Mouse (Mus musculus): ENCODE data around the gene Dgkg. TPM values are rescaled to one million over a fixed set of nuclear protein-coding genes. Genes with fewer than 3 reads are reported as not detected.
A peak's percentile ranks its signal among the peaks of the same experiment; 100 is the strongest.

Gene Dgkg
- 100 to 1,000 TPM; 199 to 231 TPM for total RNA-seq (2021)
- long read RNA-seq, experiment 1, transcript Dgkg-202 (25 exons, 3,555 nt) = major isoform, 64 of 93 reads
- long read RNA-seq, experiment 1, partial matches to known transcripts = 20 of 93 reads
- long read RNA-seq, experiment 1, other reads (novel, unspliced or antisense) = 5 of 93 reads
- long read RNA-seq, experiment 2, transcript Dgkg-202 (25 exons, 3,555 nt) = major isoform, 92 of 158 reads
- long read RNA-seq, experiment 2, transcript Dgkg-201 (24 exons, 2,725 nt) = minor isoform, 15 of 158 reads
- long read RNA-seq, experiment 2, partial matches to known transcripts = 31 of 158 reads
- long read RNA-seq, experiment 2, other reads (novel, unspliced or antisense) = 20 of 158 reads

- 0 out of 2 replicates have a peak, but pooled peaks have one; percentile 18 for TF ChIP-seq CTCF (conservative IDR thresholded peaks at IDR 0.05)
- Histone ChIP-seq H3K4me3 (peak within 1 kb of the TSS; percentile 87), H3K27ac (peak within 1 kb of the TSS; percentile 98)
- DNase-seq (ENCODE audit: low spot score in 2 of 2) = peak; percentile 63 to 68
These were observed at the start of gene Dgkg for GRCm38 (mm10) chr16:22656533-22657444. Gene Dgkg (minus strand): TSS chr16:22657221.

GRCm38 (mm10) chr16:22704946-22705345 is 47.9 kb upstream of the Dgkg start:
- no peak overlapping the region for H3K4me3 ChIP-seq
- DNase-seq (ENCODE audit: low spot score in 2 of 2) = no peak
- no peak for TF ChIP-seq CTCF (conservative IDR thresholded peaks at IDR 0.05)
- H3K27ac ChIP-seq = no peak overlapping the region

- Histone ChIP-seq H3K4me3 (no peak overlapping the region), H3K27ac (no peak overlapping the region)
- no peak for TF ChIP-seq CTCF (conservative IDR thresholded peaks at IDR 0.05)
- no peak for DNase-seq (ENCODE audit: low spot score in 2 of 2)
These were observed 47.1 kb upstream of the Dgkg start for GRCm38 (mm10) chr16:22704136-22704535.

- no peak for DNase-seq (ENCODE audit: low spot score in 2 of 2)
- Histone ChIP-seq H3K27ac (no peak overlapping the region), H3K4me3 (no peak overlapping the region)
- no peak for TF ChIP-seq CTCF (conservative IDR thresholded peaks at IDR 0.05)
These were observed 42.1 kb upstream of the Dgkg start for GRCm38 (mm10) chr16:22698846-22699760.

GRCm38 (mm10) chr16:22698101-22698500 is 41.1 kb upstream of the Dgkg start:
- no peak for DNase-seq (ENCODE audit: low spot score in 2 of 2)
- no peak overlapping the region for H3K4me3 ChIP-seq
- no peak for TF ChIP-seq CTCF (conservative IDR thresholded peaks at IDR 0.05)
- H3K27ac ChIP-seq = no peak overlapping the region

GRCm38 (mm10) chr16:22689622-22690021 is 32.6 kb upstream of the Dgkg start:
- no peak for DNase-seq (ENCODE audit: low spot score in 2 of 2)
- Histone ChIP-seq H3K27ac (no peak overlapping the region), H3K4me3 (no peak overlapping the region)
- no peak for TF ChIP-seq CTCF (conservative IDR thresholded peaks at IDR 0.05)

- TF ChIP-seq CTCF (conservative IDR thresholded peaks at IDR 0.05) = no peak
- DNase-seq (ENCODE audit: low spot score in 2 of 2) = peak; percentile 14 to 54
- H3K27ac ChIP-seq = peak overlapping the region; percentile 79
- H3K4me3 ChIP-seq = no peak overlapping the region; the same call in 1 of the 2 replicates
These were observed 30.8 kb upstream of the Dgkg start for GRCm38 (mm10) chr16:22687711-22688230.

GRCm38 (mm10) chr16:22683605-22684004 is 26.6 kb upstream of the Dgkg start:
- Histone ChIP-seq H3K4me3 (no peak overlapping the region), H3K27ac (no peak overlapping the region)
- no peak for TF ChIP-seq CTCF (conservative IDR thresholded peaks at IDR 0.05)
- no peak for DNase-seq (ENCODE audit: low spot score in 2 of 2)

- Histone ChIP-seq H3K27ac (no peak overlapping the region), H3K4me3 (no peak overlapping the region)
- TF ChIP-seq CTCF (conservative IDR thresholded peaks at IDR 0.05) = no peak
- DNase-seq (ENCODE audit: low spot score in 2 of 2) = no peak
These were observed 25.7 kb upstream of the Dgkg start for GRCm38 (mm10) chr16:22682727-22683126.

- H3K27ac ChIP-seq = no peak overlapping the region
- H3K4me3 ChIP-seq = no peak overlapping the region
- DNase-seq (ENCODE audit: low spot score in 2 of 2) = no peak
- TF ChIP-seq CTCF (conservative IDR thresholded peaks at IDR 0.05) = no peak
These were observed 22.6 kb upstream of the Dgkg start for GRCm38 (mm10) chr16:22679641-22680040.

GRCm38 (mm10) chr16:22674636-22675035 is 17.6 kb upstream of the Dgkg start:
- Histone ChIP-seq H3K27ac (peak overlapping the region; percentile 81), H3K4me3 (no peak overlapping the region)
- no peak for TF ChIP-seq CTCF (conservative IDR thresholded peaks at IDR 0.05)
- peak in 1 of 2 experiments; percentile 58 for DNase-seq (ENCODE audit: low spot score in 2 of 2)

GRCm38 (mm10) chr16:22674164-22674563 is 17.1 kb upstream of the Dgkg start:
- TF ChIP-seq CTCF (conservative IDR thresholded peaks at IDR 0.05) = no peak
- peak overlapping the region; percentile 81 for H3K27ac ChIP-seq
- no peak for DNase-seq (ENCODE audit: low spot score in 2 of 2)
- H3K4me3 ChIP-seq = no peak overlapping the region
